Mouse (Mus musculus): Measurements from ENCODE around the gene Xpo5. TPM values are rescaled to one million over a fixed set of nuclear protein-coding genes. Genes with fewer than 3 reads are reported as not detected.
A peak's percentile ranks its signal among the peaks of the same experiment; 100 is the strongest.

Xpo5 gene
- polyA plus RNA-seq (2014; fragmentation: Nextera tagmentation; extraction: Ambion mirVana), result 36.6 and 61.5 TPM in 2 replicates

DNA sequence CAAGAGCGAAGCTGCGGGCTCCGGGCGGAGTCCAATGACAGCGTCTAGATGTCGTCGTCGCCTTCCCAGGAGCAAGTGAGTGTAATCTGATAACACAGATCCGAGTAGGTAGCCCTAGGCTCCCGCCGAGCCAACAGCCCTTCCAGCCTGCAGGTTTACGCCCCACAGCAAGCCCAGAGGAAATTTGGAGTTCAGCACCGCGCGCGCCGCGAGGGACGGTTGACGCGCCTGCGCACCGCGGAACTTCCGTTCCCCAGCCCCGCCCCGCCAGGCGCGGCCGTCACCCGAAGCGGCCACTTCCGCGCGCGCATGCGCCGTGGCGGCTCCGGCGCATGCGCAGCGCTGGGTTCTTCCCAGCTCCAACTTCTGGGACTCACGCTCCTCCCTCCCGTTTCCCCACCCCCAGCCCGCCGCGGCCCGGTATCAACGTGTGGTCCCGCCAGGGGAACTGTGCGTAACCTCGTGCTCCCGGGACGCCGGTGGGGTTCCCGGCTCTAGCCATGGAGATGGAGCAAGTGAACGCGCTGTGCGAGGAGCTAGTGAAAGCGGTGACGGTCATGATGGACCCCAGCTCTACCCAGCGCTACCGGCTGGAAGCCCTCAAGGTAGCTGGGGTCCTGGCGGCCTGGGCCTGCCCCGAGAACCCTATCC lies at the start of gene Xpo5, which contains the start of gene Polh:
TSS of gene Xpo5 (plus strand) at position 362 of the 651 bp plus-strand sequence.
TSS of gene Polh (minus strand) at position 225 of the 651 bp plus-strand sequence.
- H3K4me2 ChIP-seq (replicated peaks; ENCODE audit: low read depth, low read length), result peak within 1 kb of the TSS; percentile 87
- H3K9ac ChIP-seq (ENCODE audit: low read depth, low read length), result peak within 1 kb of the TSS; percentile 92
- peak within 1 kb of the TSS; percentile 71 for H3K27ac ChIP-seq (ENCODE audit: low read depth, low read length)
- peaks cover 50% of the 10 kb centered on the region for H3K36me3 ChIP-seq (ENCODE audit: control insufficient read depth, insufficient read depth, low read length)
- peak; percentile 96 for ATAC-seq (ENCODE audit: low FRiP score, low TSS enrichment)
- no peaks in the 10 kb centered on the region for H3K9me3 ChIP-seq (ENCODE audit: control insufficient read depth, low read length)
- H3K4me1 ChIP-seq (ENCODE audit: control insufficient read depth, insufficient read depth, low read length), result peaks cover 19% of the 10 kb centered on the region
- under 1% methylated on average over 66 of the region's 66 CpGs for WGBS
- no peaks in the 10 kb centered on the region for H3K27me3 ChIP-seq (ENCODE audit: control insufficient read depth, insufficient read depth, low read length)
- peak within 1 kb of the TSS; percentile 96 for H3K4me3 ChIP-seq (ENCODE audit: low read length)

DNA sequence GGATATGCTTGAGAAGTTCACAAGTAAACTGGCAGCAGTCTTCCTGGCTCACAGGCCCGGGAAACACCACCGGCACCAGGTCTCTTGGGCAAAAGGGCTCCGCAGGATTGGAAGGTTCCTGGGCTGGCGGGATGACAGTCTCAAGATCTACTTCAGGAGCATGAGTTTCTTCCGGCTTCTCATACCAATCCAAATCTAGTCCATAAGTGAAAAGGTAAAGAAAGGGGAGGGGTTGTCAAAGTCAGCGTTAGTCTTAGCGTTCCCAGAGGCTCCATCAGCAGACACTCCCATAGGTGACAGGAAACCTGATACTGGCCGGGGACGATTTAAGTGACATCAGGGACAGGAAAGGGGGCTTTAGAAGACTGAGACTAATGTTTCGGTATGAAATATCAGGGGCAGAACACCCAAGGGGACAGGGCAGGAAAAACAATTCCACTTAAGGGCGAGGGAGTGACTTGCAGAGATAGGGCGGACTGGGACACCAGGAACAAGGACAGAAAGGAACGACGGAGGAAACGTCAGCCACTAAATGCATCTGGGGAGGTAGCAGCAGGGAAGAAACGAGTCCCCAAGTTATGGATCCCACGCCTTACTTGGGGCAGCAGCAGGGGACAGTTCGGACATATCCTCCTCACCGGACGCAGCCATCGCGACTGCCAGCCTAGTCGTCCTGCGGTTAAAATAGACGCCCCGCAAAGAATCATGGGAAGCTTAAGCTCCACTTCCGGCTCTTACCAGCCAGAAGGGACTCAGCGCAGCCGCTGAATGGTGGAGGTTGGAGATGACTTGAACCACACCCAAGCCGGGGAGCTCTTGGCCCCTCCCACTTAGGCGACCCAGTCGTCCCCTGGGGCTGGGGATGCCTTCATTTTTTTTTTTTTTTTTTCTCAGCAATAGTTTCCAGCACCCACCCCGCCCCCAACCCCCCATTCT lies 49.5 kb upstream of the Xpo5 start, which contains the start of gene Mad2l1bp:
TSS of gene Mad2l1bp (minus strand) at position 707 of the 936 bp plus-strand sequence.
- Histone ChIP-seq H3K27me3 (ENCODE audit: control insufficient read depth, insufficient read depth, low read length) (no peaks in the 10 kb centered on the region), H3K9me3 (ENCODE audit: control insufficient read depth, low read length) (no peaks in the 10 kb centered on the region), H3K36me3 (ENCODE audit: control insufficient read depth, insufficient read depth, low read length) (peaks cover 12% of the 10 kb centered on the region), H3K9ac (ENCODE audit: low read depth, low read length) (peak within 1 kb of the TSS; percentile 71), H3K27ac (ENCODE audit: low read depth, low read length) (peak within 1 kb of the TSS; percentile 31; the same call in 1 of the 2 replicates), H3K4me3 (ENCODE audit: low read length) (peak within 1 kb of the TSS; percentile 68), H3K4me2 (replicated peaks; ENCODE audit: low read depth, low read length) (peak within 1 kb of the TSS; percentile 75), H3K4me1 (ENCODE audit: control insufficient read depth, insufficient read depth, low read length) (peaks cover 7% of the 10 kb centered on the region)
- peak; percentile 93 for ATAC-seq (ENCODE audit: low FRiP score, low TSS enrichment)
- 5% methylated on average over 33 of the region's 33 CpGs for WGBS

- Histone ChIP-seq H3K9ac (ENCODE audit: low read depth, low read length) (no peak overlapping the region), H3K4me1 (ENCODE audit: control insufficient read depth, insufficient read depth, low read length) (peaks cover 7% of the 10 kb centered on the region), H3K9me3 (ENCODE audit: control insufficient read depth, low read length) (no peaks in the 10 kb centered on the region), H3K4me3 (ENCODE audit: low read length) (no peak overlapping the region), H3K4me2 (replicated peaks; ENCODE audit: low read depth, low read length) (no peak overlapping the region), H3K27ac (ENCODE audit: low read depth, low read length) (no peak overlapping the region), H3K27me3 (ENCODE audit: control insufficient read depth, insufficient read depth, low read length) (no peaks in the 10 kb centered on the region), H3K36me3 (ENCODE audit: control insufficient read depth, insufficient read depth, low read length) (0 out of 2 replicates have a peak, but pooled peaks cover 6% of the 10 kb centered on the region)
- whole genome bisulfite sequencing, result 97% methylated on average over 3 of the region's 3 CpGs
- ATAC-seq (ENCODE audit: low FRiP score, low TSS enrichment), result no peak
Measured at GRCm38 (mm10) chr17:46154336-46154735, 48.2 kb upstream of the Xpo5 start.

DNA sequence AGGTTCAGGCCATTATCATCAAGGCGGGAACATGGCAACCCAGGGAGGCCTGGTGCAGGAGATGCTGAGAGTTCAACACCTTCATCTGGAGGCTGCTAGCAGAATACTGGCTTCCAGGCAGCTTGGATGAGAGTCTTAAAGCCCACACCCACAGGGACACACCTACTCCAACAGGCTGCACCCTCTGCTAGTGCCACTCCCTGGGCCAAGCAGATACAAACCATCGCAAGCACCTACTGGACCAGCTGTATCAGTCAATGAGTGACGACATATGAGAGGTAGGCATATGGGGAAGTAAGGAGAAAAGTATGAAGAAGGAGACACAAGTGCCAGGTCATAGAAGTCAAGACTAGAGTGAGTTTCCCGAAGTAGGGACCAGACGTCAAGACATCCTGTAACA lies 45.9 kb upstream of the Xpo5 start:
- no peak overlapping the region for H3K4me3 ChIP-seq (ENCODE audit: low read length)
- peaks cover 9% of the 10 kb centered on the region for H3K4me1 ChIP-seq (ENCODE audit: control insufficient read depth, insufficient read depth, low read length)
- H3K27ac ChIP-seq (ENCODE audit: low read depth, low read length), result no peak overlapping the region
- H3K9me3 ChIP-seq (ENCODE audit: control insufficient read depth, low read length), result no peaks in the 10 kb centered on the region
- H3K9ac ChIP-seq (ENCODE audit: low read depth, low read length), result no peak overlapping the region
- 72% methylated on average over 5 of the region's 5 CpGs for WGBS
- no peak overlapping the region for H3K4me2 ChIP-seq (replicated peaks; ENCODE audit: low read depth, low read length)
- no peak for ATAC-seq (ENCODE audit: low FRiP score, low TSS enrichment)
- no peaks in the 10 kb centered on the region for H3K36me3 ChIP-seq (ENCODE audit: control insufficient read depth, insufficient read depth, low read length)
- H3K27me3 ChIP-seq (ENCODE audit: control insufficient read depth, insufficient read depth, low read length), result no peaks in the 10 kb centered on the region

DNA sequence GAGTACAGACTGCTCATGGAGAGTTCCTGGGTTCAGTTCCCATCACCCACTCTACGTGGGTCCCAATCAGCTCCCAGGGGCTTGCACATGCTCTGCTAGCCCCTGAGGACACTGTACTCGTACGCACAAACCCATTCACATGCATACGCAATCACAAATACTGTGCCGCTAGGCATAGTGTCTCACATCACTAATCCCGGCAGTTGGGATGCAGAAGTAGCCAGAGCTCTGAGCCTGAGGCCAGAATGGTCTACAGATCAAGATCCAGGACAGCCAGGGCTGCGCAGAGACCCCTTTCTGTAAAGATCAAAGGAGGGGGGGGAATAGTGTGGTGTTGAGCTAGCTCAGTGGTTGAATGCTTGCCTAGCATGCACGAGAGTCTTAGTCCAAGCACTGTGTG lies 45.5 kb upstream of the Xpo5 start:
- ATAC-seq (ENCODE audit: low FRiP score, low TSS enrichment), result no peak
- Histone ChIP-seq H3K27me3 (ENCODE audit: control insufficient read depth, insufficient read depth, low read length) (no peaks in the 10 kb centered on the region), H3K4me1 (ENCODE audit: control insufficient read depth, insufficient read depth, low read length) (peaks cover 12% of the 10 kb centered on the region), H3K4me3 (ENCODE audit: low read length) (no peak overlapping the region), H3K9me3 (ENCODE audit: control insufficient read depth, low read length) (no peaks in the 10 kb centered on the region), H3K36me3 (ENCODE audit: control insufficient read depth, insufficient read depth, low read length) (no peaks in the 10 kb centered on the region), H3K9ac (ENCODE audit: low read depth, low read length) (no peak overlapping the region), H3K27ac (ENCODE audit: low read depth, low read length) (no peak overlapping the region), H3K4me2 (replicated peaks; ENCODE audit: low read depth, low read length) (no peak overlapping the region)
- WGBS, result 76% methylated on average over 8 of the region's 8 CpGs

DNA sequence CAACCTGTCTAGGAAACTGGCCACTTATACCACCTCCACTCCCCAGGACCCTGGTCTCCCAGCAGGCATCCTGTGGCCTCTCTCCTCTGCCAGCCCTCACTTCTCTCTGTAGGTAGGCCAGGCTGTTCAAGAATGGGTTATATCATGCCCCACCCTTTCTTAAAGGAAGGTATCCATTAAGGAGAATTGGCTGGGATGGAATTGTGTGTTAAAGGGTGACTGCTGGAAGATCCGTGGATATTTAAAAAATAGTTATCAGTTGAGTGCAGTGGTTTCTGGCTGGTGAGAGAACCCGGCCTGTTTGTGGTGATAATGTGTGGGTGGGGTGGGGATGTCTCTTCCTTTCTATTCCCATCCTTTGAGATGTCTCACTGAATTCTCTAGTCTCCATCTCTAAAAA lies 43.3 kb upstream of the Xpo5 start:
- Histone ChIP-seq H3K36me3 (ENCODE audit: control insufficient read depth, insufficient read depth, low read length) (peaks cover 5% of the 10 kb centered on the region; the same call in 1 of the 2 replicates), H3K4me2 (replicated peaks; ENCODE audit: low read depth, low read length) (peak overlapping the region; percentile 90; the same call in 1 of the 2 replicates), H3K27ac (ENCODE audit: low read depth, low read length) (no peak overlapping the region), H3K9ac (ENCODE audit: low read depth, low read length) (no peak overlapping the region), H3K27me3 (ENCODE audit: control insufficient read depth, insufficient read depth, low read length) (no peaks in the 10 kb centered on the region), H3K9me3 (ENCODE audit: control insufficient read depth, low read length) (no peaks in the 10 kb centered on the region), H3K4me3 (ENCODE audit: low read length) (no peak overlapping the region; the same call in 1 of the 2 replicates), H3K4me1 (ENCODE audit: control insufficient read depth, insufficient read depth, low read length) (peaks cover 6% of the 10 kb centered on the region; the same call in 1 of the 2 replicates)
- no peak for ATAC-seq (ENCODE audit: low FRiP score, low TSS enrichment)
- WGBS, result 61% methylated on average over 2 of the region's 2 CpGs

- peaks cover 15% of the 10 kb centered on the region for H3K36me3 ChIP-seq (ENCODE audit: control insufficient read depth, insufficient read depth, low read length)
- peaks cover 6% of the 10 kb centered on the region; the same call in 1 of the 2 replicates for H3K4me1 ChIP-seq (ENCODE audit: control insufficient read depth, insufficient read depth, low read length)
- H3K27ac ChIP-seq (ENCODE audit: low read depth, low read length), result peak overlapping the region; percentile 85
- H3K9me3 ChIP-seq (ENCODE audit: control insufficient read depth, low read length), result no peaks in the 10 kb centered on the region
- H3K27me3 ChIP-seq (ENCODE audit: control insufficient read depth, insufficient read depth, low read length), result no peaks in the 10 kb centered on the region
- WGBS, result under 1% methylated on average over 16 of the region's 16 CpGs
- H3K9ac ChIP-seq (ENCODE audit: low read depth, low read length), result peak overlapping the region; percentile 56
- peak overlapping the region; percentile 90 for H3K4me3 ChIP-seq (ENCODE audit: low read length)
- peak overlapping the region; percentile 90 for H3K4me2 ChIP-seq (replicated peaks; ENCODE audit: low read depth, low read length)
- peak; percentile 76 for ATAC-seq (ENCODE audit: low FRiP score, low TSS enrichment)
Measured at GRCm38 (mm10) chr17:46160090-46160662, 42.4 kb upstream of the Xpo5 start.

GRCm38 (mm10) chr17:46160686-46161085 lies 41.9 kb upstream of the Xpo5 start, which contains the start of gene Gtpbp2:
Gene Gtpbp2, plus strand, starts transcription at chr17:46161032.
- no peaks in the 10 kb centered on the region for H3K9me3 ChIP-seq (ENCODE audit: control insufficient read depth, low read length)
- WGBS, result 0% methylated on average over 23 of the region's 23 CpGs
- H3K27ac ChIP-seq (ENCODE audit: low read depth, low read length), result peak within 1 kb of the TSS; percentile 85
- peak within 1 kb of the TSS; percentile 90 for H3K4me3 ChIP-seq (ENCODE audit: low read length)
- H3K27me3 ChIP-seq (ENCODE audit: control insufficient read depth, insufficient read depth, low read length), result no peaks in the 10 kb centered on the region
- peaks cover 6% of the 10 kb centered on the region; the same call in 1 of the 2 replicates for H3K4me1 ChIP-seq (ENCODE audit: control insufficient read depth, insufficient read depth, low read length)
- peaks cover 20% of the 10 kb centered on the region for H3K36me3 ChIP-seq (ENCODE audit: control insufficient read depth, insufficient read depth, low read length)
- H3K9ac ChIP-seq (ENCODE audit: low read depth, low read length), result peak within 1 kb of the TSS; percentile 85
- peak; percentile 94 for ATAC-seq (ENCODE audit: low FRiP score, low TSS enrichment)
- peak within 1 kb of the TSS; percentile 90 for H3K4me2 ChIP-seq (replicated peaks; ENCODE audit: low read depth, low read length)

All from kidney, embryonic 14.5 days (tissue).